Mouse (Mus musculus) megakaryocyte, embryonic 14.5 days (primary cell): ENCODE data around the gene Esyt1. TPM values are rescaled to one million over a fixed set of nuclear protein-coding genes. Genes with fewer than 3 reads are reported as not detected.

Source experiments
- H3K27me3 ChIP-seq: replicated peaks from 2 replicates; pipeline ENCODE3; 2012; ENCODE audit warnings: inconsistent platforms
- H3K36me3 ChIP-seq: replicated peaks from 2 replicates; pipeline ENCODE3; 2012; ENCODE audit warnings: low read length, inconsistent platforms, mixed read lengths
- H3K4me1 ChIP-seq: 2 replicates; pipeline ENCODE4 v1.6.1; 2012; ENCODE audit warnings: inconsistent platforms
- H3K4me3 ChIP-seq: replicated peaks from 2 replicates; pipeline ENCODE3; 2012; ENCODE audit warnings: moderate library complexity, mild to moderate bottlenecking, inconsistent platforms
- H3K9me3 ChIP-seq: 2 replicates; pipeline ENCODE4 v1.6.1; 2012; ENCODE audit warnings: inconsistent platforms
- FLI1 ChIP-seq: IDR thresholded peaks from 2 replicates; pipeline ENCODE4 v1.6.1; 2012; ENCODE audit warnings: low read length, inconsistent platforms, mixed read lengths
- GATA1 ChIP-seq: IDR thresholded peaks from 3 replicates; pipeline ENCODE4 v1.6.1; 2012; ENCODE audit warnings: mixed read lengths, low read length, inconsistent platforms, borderline replicate concordance
- polyA plus RNA-seq: library from polyadenylated mRNA; stranded (reverse); fragments of >175 nt; gene quantifications from 2 replicates; pipeline ENCODE4 v1.2.3, GENCODE M21; 2012; ENCODE audit warnings: low replicate concordance; ENCODE audit not compliant: insufficient read depth

Esyt1 gene
- polyA plus RNA-seq, 1 experiment: 62.5 TPM

DNA sequence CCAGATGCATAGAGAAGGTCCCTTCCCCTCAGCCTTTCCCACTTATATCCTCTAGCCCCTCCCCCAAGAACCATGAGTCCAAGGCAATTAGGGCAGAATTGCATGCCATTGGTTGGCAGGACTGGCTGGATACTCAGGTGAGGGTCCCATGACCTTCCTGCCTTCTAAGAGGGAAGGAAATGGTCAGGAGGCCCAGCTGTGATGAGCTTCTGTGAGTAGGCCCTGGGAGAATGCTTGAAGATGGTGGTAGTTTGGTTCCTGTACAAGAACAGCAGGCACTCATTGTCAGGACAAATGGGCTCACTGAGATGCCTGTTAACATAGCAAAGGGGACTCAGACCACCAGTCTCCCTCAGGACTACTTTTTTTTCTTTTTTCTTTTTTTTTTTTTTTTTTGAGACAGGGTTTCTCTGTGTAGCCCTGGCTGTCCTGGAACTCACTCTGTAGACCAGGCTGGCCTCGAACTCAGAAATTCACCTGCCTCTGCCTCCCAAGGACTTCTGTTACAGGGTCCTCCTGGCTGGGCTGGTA, 12.7 kb upstream of the Esyt1 start:
- Histone ChIP-seq H3K36me3 (peaks cover 25% of the 10 kb centered on the region), H3K4me3 (no peak overlapping the region), H3K27me3 (no peaks in the 10 kb centered on the region), H3K9me3 (no peaks in the 10 kb centered on the region), H3K4me1 (peaks cover 40% of the 10 kb centered on the region)
- TF ChIP-seq GATA1: no peak
- TF ChIP-seq FLI1: no peak

DNA sequence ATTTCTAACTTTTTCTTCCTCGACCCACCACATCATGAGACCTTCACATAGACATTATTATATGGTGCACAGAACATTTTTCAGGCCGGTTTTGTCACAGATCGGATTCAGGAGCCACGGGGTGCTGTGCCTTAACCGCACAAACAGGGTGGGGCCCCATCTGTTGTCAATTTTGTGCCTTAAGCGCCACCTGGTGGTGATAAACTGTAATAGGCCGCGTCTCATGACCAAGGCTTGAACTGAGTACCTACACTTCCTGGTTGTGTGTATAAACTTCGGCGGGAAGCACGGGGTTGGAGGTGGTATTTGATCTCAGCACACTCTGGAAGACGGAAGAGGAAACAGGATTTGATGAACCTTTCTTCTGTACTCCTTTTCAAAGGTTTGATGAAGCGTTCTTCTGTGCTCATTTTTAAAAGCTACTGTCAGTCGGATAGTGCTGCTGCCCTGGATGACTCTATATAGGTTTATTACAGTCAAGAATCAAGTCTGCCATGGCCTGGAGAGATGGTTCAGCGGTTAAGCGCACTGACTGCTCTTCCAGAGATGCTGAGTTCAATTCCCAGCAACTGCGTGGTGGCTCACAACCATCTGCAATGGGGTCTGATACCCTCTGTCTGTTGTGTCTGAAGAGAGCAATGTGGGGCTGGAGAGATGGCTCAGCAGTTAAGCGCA, 10.7 kb upstream of the Esyt1 start:
- TF ChIP-seq GATA1 (no peak), FLI1 (no peak)
- H3K36me3 ChIP-seq: peaks cover 6% of the 10 kb centered on the region
- H3K4me3 ChIP-seq: peak overlapping the region; percentile 88
- peaks cover 40% of the 10 kb centered on the region for H3K4me1 ChIP-seq
- no peaks in the 10 kb centered on the region for H3K9me3 ChIP-seq
- no peaks in the 10 kb centered on the region for H3K27me3 ChIP-seq

DNA sequence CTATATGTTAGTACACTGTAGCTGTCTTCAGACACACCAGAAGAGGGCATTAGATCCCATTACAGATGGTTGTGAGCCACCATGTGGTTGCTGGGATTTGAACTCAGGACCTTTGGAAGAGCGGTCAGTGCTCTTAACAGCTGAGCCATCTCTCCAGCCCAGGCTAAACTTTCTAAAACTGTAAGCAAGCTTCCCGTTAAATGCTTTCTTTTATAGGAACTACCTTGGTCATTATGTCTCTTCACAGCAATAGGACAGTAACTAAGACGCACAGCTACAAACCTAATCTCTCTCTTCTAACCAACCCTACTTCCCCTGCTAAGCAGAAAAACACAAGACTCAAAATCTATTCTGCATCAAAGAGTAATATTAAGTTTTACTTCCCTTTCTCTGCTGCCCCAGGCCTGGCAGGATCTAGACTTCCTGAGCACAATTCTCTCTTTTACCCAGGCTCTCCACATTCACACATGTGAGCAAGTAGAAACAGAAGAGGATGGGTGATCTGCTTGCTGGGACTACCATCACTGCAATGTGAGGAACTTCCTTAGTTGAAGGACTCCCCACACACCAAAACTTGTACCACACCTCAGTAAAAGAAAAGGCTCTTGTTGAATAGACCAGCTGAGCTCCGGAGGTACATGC, 10.1 kb upstream of the Esyt1 start:
- H3K36me3 ChIP-seq: no peaks in the 10 kb centered on the region
- no peaks in the 10 kb centered on the region for H3K9me3 ChIP-seq
- no peak for TF ChIP-seq GATA1
- H3K4me3 ChIP-seq: peak overlapping the region; percentile 88
- H3K27me3 ChIP-seq: no peaks in the 10 kb centered on the region
- peaks cover 40% of the 10 kb centered on the region for H3K4me1 ChIP-seq

DNA sequence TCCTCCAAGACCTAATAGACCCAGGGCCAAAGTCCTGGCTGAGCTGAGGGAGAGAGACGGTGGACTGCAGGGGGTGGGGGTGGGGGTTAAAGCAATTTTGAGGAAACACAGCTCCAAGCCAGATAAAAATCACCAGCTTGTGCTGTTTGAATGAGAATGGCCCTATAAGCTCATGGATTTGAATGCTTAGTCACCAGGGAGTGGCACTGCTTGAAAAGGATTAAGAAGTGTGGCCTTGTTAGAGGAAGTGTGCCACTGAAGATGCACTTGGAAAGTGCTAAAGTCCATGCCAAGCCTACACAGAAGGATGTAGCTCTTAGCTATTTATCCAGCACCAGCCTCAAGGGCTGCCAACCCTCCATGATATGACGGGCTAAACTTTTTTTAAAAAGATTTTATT, 9.5 kb upstream of the Esyt1 start:
- Histone ChIP-seq H3K36me3 (no peaks in the 10 kb centered on the region), H3K9me3 (no peaks in the 10 kb centered on the region), H3K27me3 (no peaks in the 10 kb centered on the region), H3K4me1 (peaks cover 40% of the 10 kb centered on the region), H3K4me3 (no peak overlapping the region)
- no peak for TF ChIP-seq FLI1
- no peak for TF ChIP-seq GATA1

DNA sequence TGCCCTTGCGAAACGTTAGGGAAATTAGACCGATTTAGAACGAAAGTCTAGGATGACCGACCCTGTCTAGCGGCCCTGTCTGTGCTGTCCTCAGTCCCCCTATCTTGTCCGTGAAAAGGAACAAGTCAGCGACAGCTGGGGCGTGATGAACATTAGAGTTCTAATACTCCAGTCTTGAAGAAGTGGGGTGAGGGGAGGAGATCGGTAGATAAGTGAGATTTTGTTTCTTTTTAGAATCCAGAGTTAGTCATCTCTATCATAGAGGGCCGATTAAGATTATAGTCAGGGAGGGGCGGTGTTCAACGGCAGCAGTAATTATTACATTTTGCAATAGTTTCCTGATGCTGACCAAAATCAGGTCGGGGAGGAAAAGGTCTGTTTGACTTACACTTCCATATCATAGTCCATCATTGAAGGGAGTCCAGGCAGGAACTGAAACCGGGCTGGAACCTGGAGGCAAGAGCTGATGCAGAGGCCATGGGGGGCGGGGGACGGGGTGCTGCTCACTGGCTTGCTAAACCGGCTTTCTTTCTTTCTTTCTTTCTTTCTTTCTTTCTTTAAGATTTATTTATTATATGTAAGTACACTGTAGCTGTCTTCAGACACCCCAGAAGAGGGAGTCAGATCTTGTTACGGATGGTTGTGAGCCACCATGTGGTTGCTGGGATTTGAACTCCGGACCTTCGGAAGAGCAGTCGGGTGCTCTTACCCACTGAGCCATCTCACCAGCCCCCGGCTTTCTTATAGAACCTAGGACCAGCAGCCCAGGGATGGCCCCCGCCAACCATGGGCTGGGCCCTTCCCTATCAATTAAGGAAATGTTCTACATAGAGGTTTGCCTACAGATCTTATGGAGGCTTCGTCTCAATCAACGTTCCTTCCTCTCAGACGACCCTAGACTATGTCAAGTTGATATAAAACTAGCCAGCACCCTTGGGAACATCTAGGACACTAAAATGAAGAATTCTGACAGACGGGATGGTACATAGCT, 990 bp upstream of the Esyt1 start:
- Histone ChIP-seq H3K4me3 (peak overlapping the region; percentile 96), H3K4me1 (peaks cover 47% of the 10 kb centered on the region), H3K9me3 (no peaks in the 10 kb centered on the region), H3K27me3 (peaks cover 1% of the 10 kb centered on the region), H3K36me3 (peaks cover 16% of the 10 kb centered on the region)
- TF ChIP-seq GATA1 (no peak), FLI1 (no peak)

DNA sequence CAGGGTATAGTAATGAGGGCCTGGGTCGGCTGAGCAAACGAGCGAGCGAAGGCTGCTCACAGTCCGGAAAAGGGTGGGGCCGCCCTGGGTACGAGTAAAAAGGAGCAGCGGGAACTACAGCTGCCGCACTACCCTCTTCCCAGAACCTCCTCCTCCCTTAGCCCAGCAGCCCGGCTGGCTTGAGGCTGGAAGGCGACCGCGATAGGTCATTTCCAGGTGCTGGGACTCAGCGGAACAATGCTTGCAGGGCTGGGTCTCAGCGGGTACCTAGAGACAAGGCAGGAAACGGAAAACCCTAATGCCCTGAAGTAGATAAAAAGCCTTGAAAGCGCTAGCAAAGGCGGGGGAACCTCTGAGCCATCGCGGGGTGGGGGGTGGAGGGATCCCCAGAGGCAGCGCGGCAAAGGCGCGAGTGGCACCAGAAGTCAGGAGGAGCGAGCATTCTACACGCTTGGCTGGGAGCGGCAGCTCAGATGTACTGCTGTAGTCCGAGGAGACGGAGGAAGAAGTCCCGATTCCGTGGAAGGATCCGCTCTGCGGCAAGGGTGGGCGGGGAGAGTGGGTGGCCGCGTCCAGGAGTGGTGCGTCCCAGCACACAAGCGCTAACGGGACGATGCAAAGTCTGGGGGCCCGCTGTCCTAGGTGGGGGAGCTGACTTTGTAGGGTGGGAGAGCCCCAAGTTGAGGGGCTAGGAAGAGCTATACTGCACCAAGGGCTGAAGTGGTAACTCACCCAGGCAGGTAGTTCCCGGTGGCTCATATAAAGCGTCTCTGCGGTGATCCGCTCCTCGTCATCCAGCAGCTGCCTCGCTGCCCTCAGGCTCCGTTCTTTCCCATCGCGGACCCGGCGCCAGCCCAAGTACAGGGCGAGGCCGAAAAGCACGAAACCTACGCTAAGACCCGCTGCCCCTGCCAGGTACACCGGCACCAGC, 674 bp downstream of the Esyt1 start:
- peaks cover 33% of the 10 kb centered on the region for H3K36me3 ChIP-seq
- TF ChIP-seq GATA1: no peak
- H3K9me3 ChIP-seq: no peaks in the 10 kb centered on the region
- H3K4me3 ChIP-seq: peak overlapping the region; percentile 96
- H3K27me3 ChIP-seq: peaks cover 1% of the 10 kb centered on the region
- peaks cover 45% of the 10 kb centered on the region for H3K4me1 ChIP-seq

DNA sequence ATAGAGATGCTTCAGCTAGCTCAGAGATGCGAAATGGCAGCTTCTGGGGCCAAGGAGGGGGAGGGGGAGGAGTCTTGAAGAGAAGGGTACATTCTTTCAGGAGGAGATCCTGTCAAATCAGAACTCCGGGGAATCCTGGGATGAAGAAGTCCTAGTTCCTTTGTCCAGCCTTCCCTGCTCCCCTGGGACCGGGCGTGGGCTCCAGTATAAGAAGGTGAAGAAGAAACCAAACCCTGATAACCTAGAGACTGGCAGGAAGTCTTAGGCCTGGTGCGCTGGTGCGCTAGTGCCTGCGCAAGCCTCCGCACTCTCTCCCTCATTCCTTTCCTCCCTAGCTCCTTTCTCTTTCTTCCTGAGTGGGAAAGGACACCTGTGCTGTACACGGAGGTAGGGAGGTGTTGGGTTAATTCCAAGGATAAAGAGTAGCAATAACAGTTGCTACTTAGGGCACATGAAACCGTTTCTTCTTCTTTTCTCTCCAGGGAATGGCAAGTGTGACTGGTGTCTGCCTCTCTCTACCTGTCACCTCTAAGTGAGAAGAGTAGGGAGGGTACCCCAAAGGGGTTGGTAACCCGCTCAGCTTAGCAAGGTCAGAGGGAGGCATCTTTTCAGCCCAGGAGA, 1.4 kb downstream of the Esyt1 start:
- Histone ChIP-seq H3K9me3 (no peaks in the 10 kb centered on the region), H3K27me3 (peaks cover 1% of the 10 kb centered on the region), H3K4me1 (peaks cover 48% of the 10 kb centered on the region), H3K36me3 (peaks cover 41% of the 10 kb centered on the region), H3K4me3 (peak overlapping the region; percentile 96)
- TF ChIP-seq GATA1 (no peak), FLI1 (no peak)

DNA sequence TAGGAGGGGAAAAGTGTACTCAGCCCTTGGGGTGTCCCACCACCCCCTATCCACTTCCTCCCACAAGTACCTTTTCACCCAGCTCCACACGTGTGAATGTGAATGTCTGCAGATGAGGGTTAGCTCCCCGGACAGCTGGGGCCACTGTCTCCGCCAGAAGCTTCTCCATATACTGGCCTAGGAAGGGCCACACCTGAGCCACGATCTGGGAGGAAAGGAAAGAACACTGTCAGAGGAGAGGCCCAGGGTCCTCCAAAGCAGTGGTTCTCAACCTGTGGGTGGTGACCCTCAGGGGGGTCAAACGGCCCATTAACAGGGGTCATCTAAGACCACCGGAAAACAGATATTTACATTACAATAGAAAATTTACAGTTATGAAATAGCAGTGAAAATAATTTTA, 3.3 kb downstream of the Esyt1 start:
- TF ChIP-seq GATA1: no peak
- no peak overlapping the region for H3K4me3 ChIP-seq
- peaks cover 59% of the 10 kb centered on the region for H3K36me3 ChIP-seq
- H3K27me3 ChIP-seq: peaks cover 1% of the 10 kb centered on the region
- H3K4me1 ChIP-seq: peaks cover 50% of the 10 kb centered on the region
- no peaks in the 10 kb centered on the region for H3K9me3 ChIP-seq
